Mouse (Mus musculus) retina, adult 2 months (tissue): ENCODE measurements around the gene Agps.
A peak's percentile ranks its signal among the peaks of the same experiment; 100 is the strongest.

ENCODE experiments used
- DNase-seq: peaks from one replicate; pipeline ENCODE4 v3.0.0-alpha.2; 2012; ENCODE audit warnings: low read depth, low spot score

The Agps gene

GRCm38 (mm10) chr2:75831881-75832633, at the start of gene Agps:
TSS of gene Agps (plus strand) at chr2:75832177.
- peak; percentile 74 for DNase-seq

- DNase-seq, result peak; percentile 22
Observed at GRCm38 (mm10) chr2:75786075-75786474, 45.9 kb upstream of the Agps start.

DNA sequence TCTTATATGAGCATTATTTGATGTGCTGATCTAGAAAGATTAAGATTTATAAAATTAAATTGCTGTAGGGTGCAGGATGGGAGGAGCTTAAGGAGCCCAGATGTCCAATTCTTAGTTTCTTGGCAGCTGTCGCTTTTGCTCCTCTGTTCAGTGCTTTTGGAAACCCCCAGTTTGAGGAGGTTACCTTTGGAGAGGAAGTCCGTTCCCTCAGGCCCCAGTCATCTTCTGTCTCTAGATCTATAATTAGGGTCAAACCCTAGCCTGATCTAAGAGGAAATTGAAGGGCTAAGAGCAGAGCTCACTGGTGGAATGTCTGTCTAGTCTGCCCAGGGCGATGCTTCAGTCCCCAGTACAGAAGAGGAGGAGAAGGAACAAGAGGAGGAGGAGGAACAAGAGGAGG, 43.5 kb upstream of the Agps start:
- no peak for DNase-seq

DNA sequence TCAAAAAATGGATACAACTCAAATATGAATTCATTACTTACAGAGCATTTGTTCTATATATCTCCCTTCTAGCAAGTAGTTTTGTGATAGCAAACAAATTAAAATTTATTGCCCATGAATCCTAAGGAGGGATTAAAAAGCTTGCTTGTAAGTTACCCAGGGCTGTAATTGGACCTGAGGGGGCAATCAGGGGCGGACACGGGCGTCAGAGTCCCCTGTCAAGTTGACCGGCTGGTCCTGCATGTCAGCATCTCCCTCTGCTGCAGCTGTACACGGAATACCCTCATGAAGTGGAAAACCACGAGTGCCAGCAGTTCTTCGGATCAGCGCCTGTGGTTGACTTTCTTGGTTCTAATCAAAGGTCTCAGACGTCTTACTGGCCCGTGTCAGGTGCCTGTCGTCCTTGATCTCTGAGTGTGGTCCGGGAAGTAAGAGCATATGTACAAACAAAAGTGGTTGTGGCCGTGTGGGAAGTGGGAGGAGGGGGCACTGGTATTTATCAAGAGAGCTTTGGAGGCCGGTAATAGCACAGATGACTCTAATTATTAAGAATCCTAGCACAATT, 41.9 kb upstream of the Agps start:
- no peak for DNase-seq

- DNase-seq, result no peak
Observed at GRCm38 (mm10) chr2:75791561-75792308, 40.2 kb upstream of the Agps start.

GRCm38 (mm10) chr2:75792377-75793203, 39.4 kb upstream of the Agps start:
- DNase-seq, result no peak

DNA sequence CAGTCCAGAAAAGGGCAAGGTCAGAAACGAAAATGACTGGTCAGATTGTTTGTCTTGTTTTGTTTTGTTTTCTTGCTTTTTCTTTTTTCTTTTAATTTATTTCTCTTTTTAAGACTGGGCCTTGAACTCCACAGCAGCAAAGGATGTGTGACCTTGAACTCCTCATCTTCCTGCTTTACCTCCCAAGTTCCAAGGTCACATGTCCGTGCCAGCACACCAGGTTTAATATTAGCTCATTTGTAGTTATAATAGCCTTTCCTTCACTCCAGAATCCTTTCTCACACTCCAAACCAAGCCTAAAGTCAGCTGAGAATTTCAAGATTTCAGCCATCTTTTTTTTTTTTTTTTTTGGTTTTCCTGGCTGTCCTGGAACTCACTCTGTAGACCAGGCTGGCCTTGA, 35.8 kb upstream of the Agps start:
- DNase-seq, result no peak

DNA sequence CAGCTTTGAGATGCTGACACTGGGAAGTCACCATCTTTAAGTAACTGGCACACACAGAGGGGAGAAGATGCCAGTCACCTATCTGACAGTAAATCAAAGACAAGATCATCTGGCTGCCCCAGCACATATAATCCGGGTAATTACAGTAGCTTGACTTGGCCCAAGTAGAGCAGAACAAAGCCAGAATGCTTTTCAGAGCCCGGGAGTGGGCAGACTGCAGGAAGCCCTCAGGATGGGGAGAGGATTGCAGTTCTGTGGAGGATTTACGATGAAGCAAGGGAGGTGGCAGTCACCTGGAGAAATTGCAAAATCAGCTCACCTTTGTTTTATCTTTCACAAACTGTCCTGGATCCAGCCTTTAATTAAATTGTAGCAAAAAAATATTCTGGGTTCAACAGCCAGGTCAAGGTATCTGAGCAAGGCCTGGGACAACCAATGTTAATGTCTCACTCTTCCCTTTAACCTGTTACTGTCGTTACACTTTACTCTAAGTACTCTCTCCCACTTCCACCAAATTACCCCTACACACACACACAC, 33.5 kb upstream of the Agps start:
- DNase-seq, result no peak

- DNase-seq, result no peak
Observed at GRCm38 (mm10) chr2:75805767-75806166, 26.2 kb upstream of the Agps start.

- no peak for DNase-seq
Observed at GRCm38 (mm10) chr2:75806891-75807290, 25.1 kb upstream of the Agps start.

DNA sequence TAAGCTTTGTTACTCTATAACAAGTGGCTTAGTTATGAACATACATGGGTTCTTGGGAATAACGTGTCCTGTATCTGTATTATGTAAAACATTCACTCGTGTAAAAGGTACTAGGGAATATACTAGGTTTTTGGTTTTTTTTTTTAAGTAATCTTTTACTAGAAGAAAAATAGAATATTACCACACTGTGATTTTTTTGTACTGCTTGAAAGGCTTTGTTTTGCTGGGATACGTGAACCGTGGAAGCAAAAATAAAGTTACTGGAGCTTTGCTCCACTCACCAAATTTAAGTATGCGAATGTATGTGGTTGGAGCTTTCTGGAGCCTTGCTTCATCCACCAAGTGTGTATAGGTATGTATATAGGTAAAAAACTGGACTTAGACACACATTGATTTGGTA, 24.5 kb upstream of the Agps start:
- no peak for DNase-seq

GRCm38 (mm10) chr2:75814880-75815279, 17.1 kb upstream of the Agps start:
- DNase-seq, result no peak

- no peak for DNase-seq
Observed at GRCm38 (mm10) chr2:75815521-75815920, 16.5 kb upstream of the Agps start.

DNA sequence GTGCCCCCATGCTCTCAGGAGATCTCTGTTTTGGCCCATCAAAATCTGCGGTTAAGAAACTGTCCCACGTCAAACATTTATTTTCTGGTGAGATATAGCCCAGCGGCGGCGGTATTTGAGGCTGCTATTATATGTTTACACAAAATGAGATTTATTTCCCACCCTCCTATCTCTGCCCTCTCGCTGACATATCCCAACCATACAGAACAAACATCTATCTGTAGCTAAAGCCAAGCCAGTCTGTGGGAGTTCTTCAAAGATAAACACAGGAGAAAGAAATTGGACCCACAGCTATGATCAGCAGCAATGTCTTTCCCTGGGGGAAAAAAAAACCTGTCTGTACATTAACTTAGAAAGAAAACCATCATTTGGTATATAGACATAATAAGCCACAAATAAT, 15.3 kb upstream of the Agps start:
- DNase-seq, result no peak

DNA sequence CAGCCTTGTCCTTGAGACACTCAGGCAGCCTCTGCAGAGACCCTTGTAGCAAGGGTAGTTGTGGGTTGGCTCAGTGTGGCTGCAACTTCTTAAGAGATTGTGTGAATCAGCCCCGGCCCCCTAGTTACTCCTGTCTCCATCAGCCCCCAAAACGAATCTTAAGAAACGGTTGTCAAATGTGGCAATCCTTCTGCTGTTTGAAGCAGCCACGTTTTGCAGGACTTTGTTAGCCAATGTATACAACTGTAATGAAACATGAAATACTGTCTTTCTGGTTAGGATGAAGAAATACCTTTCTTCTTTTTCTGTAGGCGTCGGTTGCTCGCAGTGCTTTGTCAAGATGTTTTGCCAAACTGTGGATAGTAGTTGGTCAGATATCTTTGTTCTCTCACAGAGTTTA, 13.3 kb upstream of the Agps start:
- DNase-seq, result no peak

DNA sequence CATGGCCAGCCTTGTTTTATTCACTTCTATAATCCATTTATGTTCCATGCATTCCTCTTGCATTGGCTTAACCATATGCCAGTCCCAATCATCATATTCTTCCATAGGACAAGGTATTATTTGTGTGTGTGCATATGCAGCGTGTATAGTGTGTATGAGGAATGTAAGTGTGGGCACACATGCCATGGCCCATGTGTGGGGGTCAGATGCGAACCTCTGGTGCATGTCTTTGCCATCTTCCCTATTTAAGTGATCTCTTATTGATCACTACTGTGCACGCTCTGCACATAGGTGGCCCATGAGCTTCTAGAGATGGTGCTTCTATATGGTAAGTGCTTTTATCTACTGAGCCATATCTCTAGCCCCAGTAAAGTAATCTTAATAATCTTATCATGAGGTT, 12.2 kb upstream of the Agps start:
- DNase-seq, result no peak

- no peak for DNase-seq
Observed at GRCm38 (mm10) chr2:75821971-75822751, 9.8 kb upstream of the Agps start.

- no peak for DNase-seq
Observed at GRCm38 (mm10) chr2:75823736-75824135, 8.2 kb upstream of the Agps start.

DNA sequence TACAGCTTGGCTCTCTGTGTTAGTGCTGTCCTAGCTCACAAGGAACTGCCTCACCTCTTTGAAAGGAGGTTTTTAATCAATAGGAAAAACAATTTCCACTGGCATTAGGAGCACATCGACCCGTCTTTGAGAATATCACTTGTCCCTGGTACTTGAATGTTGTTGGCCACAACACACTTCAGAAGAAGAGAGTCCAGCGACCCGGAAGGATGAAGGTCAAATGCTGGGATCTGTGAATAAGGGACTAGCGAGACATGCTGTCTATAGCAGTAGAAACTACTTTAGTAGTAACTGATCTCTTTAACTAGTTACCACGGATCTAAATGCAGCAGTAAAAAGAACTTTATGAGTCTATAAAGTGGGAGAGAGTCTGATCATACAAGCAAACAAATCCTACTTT, 7.8 kb upstream of the Agps start:
- no peak for DNase-seq

- no peak for DNase-seq
Observed at GRCm38 (mm10) chr2:75824846-75825245, 7.1 kb upstream of the Agps start.

DNA sequence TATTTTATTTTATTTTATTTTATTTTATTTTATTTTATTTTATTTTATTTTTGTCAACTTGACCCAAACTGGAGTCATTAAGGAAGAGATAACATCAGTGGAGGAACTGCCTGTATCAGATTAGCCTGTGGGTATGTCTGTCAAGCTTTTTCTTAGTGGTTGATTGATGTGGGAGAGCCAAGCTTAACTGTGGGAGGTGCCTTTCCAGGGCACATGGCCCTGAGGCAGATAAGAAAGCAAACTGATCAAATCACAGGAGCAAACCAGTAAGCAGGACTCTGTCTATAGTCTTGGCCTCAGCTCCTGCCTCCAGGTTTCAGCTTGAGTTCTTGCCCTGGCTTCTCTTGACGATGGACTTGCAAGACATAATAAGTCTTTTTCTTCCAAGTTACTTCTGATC, 6.4 kb upstream of the Agps start:
- no peak for DNase-seq
